Mouse (Mus musculus) stomach, postnatal 0 days (tissue): ENCODE data around the gene Lgals3bp.

Experiments
- CTCF ChIP-seq: IDR thresholded peaks from 2 replicates; pipeline ENCODE4 v1.5.1; 2016; ENCODE audit warnings: antibody characterized with exemption, low read depth, mild to moderate bottlenecking, moderate library complexity
- EP300 ChIP-seq: optimal IDR thresholded peaks from 2 replicates; pipeline ENCODE3; 2016; ENCODE audit warnings: antibody characterized with exemption

- no peak for TF ChIP-seq CTCF
- TF ChIP-seq EP300, result no peak
Measured at GRCm38 (mm10) chr11:118428460-118428868, 26.6 kb upstream of the Lgals3bp start.
